Mouse (Mus musculus) frontal cortex, postnatal 14 days (tissue): ENCODE results near the gene Dnaaf1.

Experiments used
- DNase-seq, 2 experiments: peaks; one replicate each; pipeline ENCODE4 v3.0.0; 2022; ENCODE audit warnings: low spot score in 2 of 2

Gene Dnaaf1

GRCm38 (mm10) chr8:119574437-119575365, at the start of gene Dnaaf1, which contains the start of gene Hsdl1:
Gene Dnaaf1 (plus strand): TSS chr8:119575235.
Gene Hsdl1 (minus strand): TSS chr8:119575183.
- DNase-seq = peak; percentile 85 to 92

- no peak for DNase-seq
Observed at GRCm38 (mm10) chr8:119528762-119529161, 46.3 kb upstream of the Dnaaf1 start.

GRCm38 (mm10) chr8:119530937-119531336, 44.1 kb upstream of the Dnaaf1 start:
- no peak for DNase-seq

- DNase-seq = no peak
Observed at GRCm38 (mm10) chr8:119531397-119531796, 43.6 kb upstream of the Dnaaf1 start.

GRCm38 (mm10) chr8:119531973-119532372, 43.1 kb upstream of the Dnaaf1 start:
- DNase-seq = peak; percentile 36 to 44

- DNase-seq = no peak
Observed at GRCm38 (mm10) chr8:119544606-119545005, 30.4 kb upstream of the Dnaaf1 start.

GRCm38 (mm10) chr8:119545180-119545579, 29.9 kb upstream of the Dnaaf1 start:
- no peak for DNase-seq

- DNase-seq = no peak
Observed at GRCm38 (mm10) chr8:119545791-119546190, 29.2 kb upstream of the Dnaaf1 start.

- DNase-seq = no peak
Observed at GRCm38 (mm10) chr8:119547019-119547691, 27.9 kb upstream of the Dnaaf1 start.

GRCm38 (mm10) chr8:119548560-119549113, 26.4 kb upstream of the Dnaaf1 start:
- DNase-seq = no peak

GRCm38 (mm10) chr8:119552967-119553366, 22.1 kb upstream of the Dnaaf1 start:
- DNase-seq = no peak

GRCm38 (mm10) chr8:119555861-119556260, 19.2 kb upstream of the Dnaaf1 start:
- DNase-seq = no peak

- no peak for DNase-seq
Observed at GRCm38 (mm10) chr8:119557132-119557531, 17.9 kb upstream of the Dnaaf1 start.

GRCm38 (mm10) chr8:119557821-119558602, 17.0 kb upstream of the Dnaaf1 start:
- no peak for DNase-seq

- DNase-seq = peak; percentile 94 to 97
Observed at GRCm38 (mm10) chr8:119558603-119559401, 16.2 kb upstream of the Dnaaf1 start, which contains the start of gene Mbtps1. Gene Mbtps1 (minus strand): TSS chr8:119558735.

GRCm38 (mm10) chr8:119559402-119559720, 15.7 kb upstream of the Dnaaf1 start:
- no peak for DNase-seq

- no peak for DNase-seq
Observed at GRCm38 (mm10) chr8:119563849-119564251, 11.2 kb upstream of the Dnaaf1 start.

- no peak for DNase-seq
Observed at GRCm38 (mm10) chr8:119566367-119566766, 8.7 kb upstream of the Dnaaf1 start.

- DNase-seq = no peak
Observed at GRCm38 (mm10) chr8:119568251-119568650, 6.8 kb upstream of the Dnaaf1 start.

- DNase-seq = no peak
Observed at GRCm38 (mm10) chr8:119568951-119569350, 6.1 kb upstream of the Dnaaf1 start.

- no peak for DNase-seq
Observed at GRCm38 (mm10) chr8:119569881-119570280, 5.2 kb upstream of the Dnaaf1 start.
